Mouse (Mus musculus): ENCODE measurements around the gene Ctnnbl1. TPM values are rescaled to one million over a fixed set of nuclear protein-coding genes. Genes with fewer than 3 reads are reported as not detected.

Gene Ctnnbl1
- polyA plus RNA-seq (2012; rRNA removed) = 13.6 and 27.0 TPM in 2 replicates

- Histone ChIP-seq H3K4me3 (replicated peaks; ENCODE audit: extremely low read depth, low read depth, low read length) (peak within 1 kb of the TSS; percentile 92), H3K4me1 (ENCODE audit: control insufficient read depth, insufficient read depth, low read length) (peaks cover 2% of the 10 kb centered on the region; the same call in 1 of the 2 replicates)
- peak; percentile 99 for DNase-seq
- 11% methylated on average over 44 of the region's 44 CpGs for WGBS
- peak; percentile 82; the same call in 1 of the 2 replicates for TF ChIP-seq POLR2A (IDR thresholded peaks at IDR 0.05; ENCODE audit: borderline replicate concordance, extremely low read depth, low read depth, low read length)
- no peak for TF ChIP-seq CTCF (IDR thresholded peaks at IDR 0.05; ENCODE audit: insufficient read depth, low read length)
These were observed at the start of gene Ctnnbl1 for GRCm38 (mm10) chr2:157736854-157737850. TSS of gene Ctnnbl1 (plus strand) at chr2:157737401.

GRCm38 (mm10) chr2:157687506-157687905 lies 49.7 kb upstream of the Ctnnbl1 start:
- TF ChIP-seq CTCF (IDR thresholded peaks at IDR 0.05; ENCODE audit: insufficient read depth, low read length) = no peak
- TF ChIP-seq POLR2A (IDR thresholded peaks at IDR 0.05; ENCODE audit: borderline replicate concordance, extremely low read depth, low read depth, low read length) = no peak
- no peak overlapping the region for H3K4me3 ChIP-seq (replicated peaks; ENCODE audit: extremely low read depth, low read depth, low read length)
- DNase-seq = no peak
- H3K4me1 ChIP-seq (ENCODE audit: control insufficient read depth, insufficient read depth, low read length) = no peaks in the 10 kb centered on the region
- WGBS = 44% methylated on average over 3 of the region's 3 CpGs

GRCm38 (mm10) chr2:157691266-157692105 lies 45.7 kb upstream of the Ctnnbl1 start:
- no peak for DNase-seq
- TF ChIP-seq POLR2A (IDR thresholded peaks at IDR 0.05; ENCODE audit: borderline replicate concordance, extremely low read depth, low read depth, low read length) (no peak), CTCF (IDR thresholded peaks at IDR 0.05; ENCODE audit: insufficient read depth, low read length) (no peak)
- Histone ChIP-seq H3K4me1 (ENCODE audit: control insufficient read depth, insufficient read depth, low read length) (no peaks in the 10 kb centered on the region), H3K4me3 (replicated peaks; ENCODE audit: extremely low read depth, low read depth, low read length) (no peak overlapping the region)
- 64% methylated on average over 13 of the region's 13 CpGs for WGBS

GRCm38 (mm10) chr2:157692365-157692932 lies 44.8 kb upstream of the Ctnnbl1 start:
- Histone ChIP-seq H3K4me3 (replicated peaks; ENCODE audit: extremely low read depth, low read depth, low read length) (no peak overlapping the region), H3K4me1 (ENCODE audit: control insufficient read depth, insufficient read depth, low read length) (no peaks in the 10 kb centered on the region)
- WGBS = 32% methylated on average over 17 of the region's 17 CpGs
- no peak for DNase-seq
- no peak for TF ChIP-seq CTCF (IDR thresholded peaks at IDR 0.05; ENCODE audit: insufficient read depth, low read length)
- TF ChIP-seq POLR2A (IDR thresholded peaks at IDR 0.05; ENCODE audit: borderline replicate concordance, extremely low read depth, low read depth, low read length) = no peak

- 79% methylated on average over 3 of the region's 3 CpGs for WGBS
- no peak for TF ChIP-seq POLR2A (IDR thresholded peaks at IDR 0.05; ENCODE audit: borderline replicate concordance, extremely low read depth, low read depth, low read length)
- TF ChIP-seq CTCF (IDR thresholded peaks at IDR 0.05; ENCODE audit: insufficient read depth, low read length) = no peak
- Histone ChIP-seq H3K4me1 (ENCODE audit: control insufficient read depth, insufficient read depth, low read length) (no peaks in the 10 kb centered on the region), H3K4me3 (replicated peaks; ENCODE audit: extremely low read depth, low read depth, low read length) (no peak overlapping the region)
- DNase-seq = no peak
These were observed 43.6 kb upstream of the Ctnnbl1 start for GRCm38 (mm10) chr2:157693576-157693975.

- H3K4me3 ChIP-seq (replicated peaks; ENCODE audit: extremely low read depth, low read depth, low read length) = no peak overlapping the region
- no peaks in the 10 kb centered on the region for H3K4me1 ChIP-seq (ENCODE audit: control insufficient read depth, insufficient read depth, low read length)
- TF ChIP-seq CTCF (IDR thresholded peaks at IDR 0.05; ENCODE audit: insufficient read depth, low read length) = no peak
- no peak for TF ChIP-seq POLR2A (IDR thresholded peaks at IDR 0.05; ENCODE audit: borderline replicate concordance, extremely low read depth, low read depth, low read length)
- DNase-seq = no peak
- 43% methylated on average over 7 of the region's 7 CpGs for whole genome bisulfite sequencing
These were observed 40.9 kb upstream of the Ctnnbl1 start for GRCm38 (mm10) chr2:157696297-157696731.

- TF ChIP-seq CTCF (IDR thresholded peaks at IDR 0.05; ENCODE audit: insufficient read depth, low read length) = no peak
- no peak for TF ChIP-seq POLR2A (IDR thresholded peaks at IDR 0.05; ENCODE audit: borderline replicate concordance, extremely low read depth, low read depth, low read length)
- H3K4me3 ChIP-seq (replicated peaks; ENCODE audit: extremely low read depth, low read depth, low read length) = no peak overlapping the region
- WGBS = 68% methylated on average over 8 of the region's 8 CpGs
These were observed 34.0 kb upstream of the Ctnnbl1 start for GRCm38 (mm10) chr2:157703155-157703554.

GRCm38 (mm10) chr2:157704991-157705776 lies 32.0 kb upstream of the Ctnnbl1 start:
- TF ChIP-seq POLR2A (IDR thresholded peaks at IDR 0.05; ENCODE audit: borderline replicate concordance, extremely low read depth, low read depth, low read length) (no peak), CTCF (IDR thresholded peaks at IDR 0.05; ENCODE audit: insufficient read depth, low read length) (no peak)
- H3K4me3 ChIP-seq (replicated peaks; ENCODE audit: extremely low read depth, low read depth, low read length) = no peak overlapping the region
- WGBS = 34% methylated on average over 28 of the region's 28 CpGs
- H3K4me1 ChIP-seq (ENCODE audit: control insufficient read depth, insufficient read depth, low read length) = no peaks in the 10 kb centered on the region
- DNase-seq = no peak

More at GRCm38 (mm10) chr2:157703155-157703554, 34.0 kb upstream of the Ctnnbl1 start:
- no peaks in the 10 kb centered on the region for H3K4me1 ChIP-seq (ENCODE audit: control insufficient read depth, insufficient read depth, low read length)
- no peak for DNase-seq

Data from lung, adult 2 months (tissue).